Mouse (Mus musculus) cerebellum, adult 2 months (tissue): ENCODE measurements around the gene Isg20l2. TPM values are rescaled to one million over a fixed set of nuclear protein-coding genes. Genes with fewer than 3 reads are reported as not detected.
A peak's percentile ranks its signal among the peaks of the same experiment; 100 is the strongest.

Source experiments
- DNase-seq, 2 experiments: peaks; one replicate each; pipeline ENCODE4 v3.0.0; 2021
- H3K27ac ChIP-seq: fragments of 200-500 bp; 2 replicates; pipeline ENCODE4 v1.5.1; 2012; ENCODE audit warnings: low read length, control low read depth, inconsistent platforms; ENCODE audit not compliant: insufficient read depth
- H3K27me3 ChIP-seq: fragments of 200-500 bp; 2 replicates; pipeline ENCODE4 v1.6.1; 2012; ENCODE audit warnings: inconsistent platforms, mild to moderate bottlenecking, low read length, moderate library complexity; ENCODE audit not compliant: control insufficient read depth, insufficient read depth
- H3K4me1 ChIP-seq: fragments of 200-500 bp; 2 replicates; pipeline ENCODE4 v1.6.1; 2011; ENCODE audit warnings: low read length; ENCODE audit not compliant: control insufficient read depth, insufficient read depth
- H3K4me3 ChIP-seq: fragments of 200-500 bp; replicated peaks from 2 replicates; pipeline ENCODE3; 2011; ENCODE audit warnings: mild to moderate bottlenecking, low read depth, low read length, control low read depth; ENCODE audit not compliant: insufficient read depth
- CTCF ChIP-seq: fragments of 200-500 bp; IDR thresholded peaks from 2 replicates; pipeline ENCODE4 v1.5.1; 2011; ENCODE audit warnings: low read depth, mild to moderate bottlenecking, control low read depth, low read length, moderate library complexity, borderline replicate concordance; ENCODE audit not compliant: insufficient read depth
- POLR2A ChIP-seq: fragments of 200-500 bp; IDR thresholded peaks from 2 replicates; pipeline ENCODE4 v1.6.1; 2011; ENCODE audit warnings: low read length, control low read depth, borderline replicate concordance; ENCODE audit not compliant: insufficient read depth
- WGBS: fragments of 180-500 bp; shearing (Covaris S2); methylation state at CpG from one replicate; pipeline ENCODE4 v1.1.7; 2018; 5-methylcytosine and 5-hydroxymethylcytosine counted together
- polyA plus RNA-seq: library from polyadenylated mRNA; depleted of rRNA; stranded (reverse); fragments of >200 nt; gene quantifications from 2 replicates; pipeline ENCODE4 v1.2.3, GENCODE M21; 2012

Gene Isg20l2
- polyA plus RNA-seq, 1 experiment = 15.2 TPM

DNA sequence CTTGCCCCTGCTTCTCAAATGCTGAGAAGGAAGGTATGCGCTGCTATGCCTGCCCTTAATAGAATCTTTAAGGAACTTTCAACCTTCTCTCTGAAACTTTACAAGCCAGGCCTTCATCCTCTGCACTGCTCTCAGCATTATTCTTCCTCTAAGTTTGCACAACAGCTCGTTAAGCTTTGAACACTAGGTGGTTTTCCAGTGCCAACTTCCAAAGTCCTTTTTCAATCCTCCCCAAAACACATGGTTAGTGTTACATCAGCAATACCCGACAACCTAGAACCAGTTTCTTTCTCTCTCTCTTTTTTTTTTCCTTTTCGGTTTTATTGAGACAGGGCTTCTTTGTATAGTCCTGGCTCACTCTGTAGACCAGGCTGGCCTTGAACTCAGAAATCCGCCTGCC, 3.9 kb downstream of the Isg20l2 start:
- WGBS = 68% methylated on average over 5 of the region's 5 CpGs
- Histone ChIP-seq H3K27ac (no peak overlapping the region), H3K4me1 (peaks cover 10% of the 10 kb centered on the region), H3K4me3 (no peak overlapping the region), H3K27me3 (no peaks in the 10 kb centered on the region)
- no peak for DNase-seq
- TF ChIP-seq CTCF (no peak), POLR2A (no peak)

DNA sequence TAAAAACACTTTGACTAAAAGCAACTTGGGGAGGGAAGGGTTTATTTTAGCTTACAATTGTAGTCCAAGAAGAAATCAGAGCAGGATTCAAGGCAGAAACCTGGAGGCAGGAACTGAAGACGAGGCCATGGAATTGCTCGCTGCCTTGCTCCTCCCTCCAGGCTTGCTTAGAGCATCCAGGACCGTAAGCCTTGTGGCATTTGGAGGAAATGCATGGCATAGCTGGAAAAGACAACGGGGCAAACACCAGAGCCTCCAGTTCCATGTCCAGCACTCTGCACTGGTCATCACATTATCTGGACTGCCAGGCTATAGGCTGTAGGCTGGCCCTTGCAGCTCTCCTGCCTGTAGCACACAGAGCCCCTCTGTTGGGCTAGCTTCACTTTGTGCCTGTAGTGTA, 4.4 kb downstream of the Isg20l2 start:
- H3K27me3 ChIP-seq = no peaks in the 10 kb centered on the region
- TF ChIP-seq CTCF (no peak), POLR2A (no peak)
- no peak overlapping the region for H3K27ac ChIP-seq
- WGBS = 46% methylated on average over 4 of the region's 4 CpGs
- no peak overlapping the region for H3K4me3 ChIP-seq
- no peak for DNase-seq
- H3K4me1 ChIP-seq = peaks cover 9% of the 10 kb centered on the region

GRCm38 (mm10) chr3:87935201-87935600, 5.1 kb downstream of the Isg20l2 start:
- H3K4me1 ChIP-seq = peaks cover 9% of the 10 kb centered on the region
- DNase-seq = no peak
- TF ChIP-seq POLR2A = no peak
- TF ChIP-seq CTCF = no peak
- H3K27me3 ChIP-seq = no peaks in the 10 kb centered on the region
- no peak overlapping the region for H3K27ac ChIP-seq
- H3K4me3 ChIP-seq = no peak overlapping the region
- 81% methylated on average over 4 of the region's 4 CpGs for WGBS

GRCm38 (mm10) chr3:87935776-87936175, 5.7 kb downstream of the Isg20l2 start:
- Histone ChIP-seq H3K27me3 (no peaks in the 10 kb centered on the region), H3K4me3 (no peak overlapping the region), H3K4me1 (peaks cover 9% of the 10 kb centered on the region), H3K27ac (no peak overlapping the region)
- peak; percentile 72 to 80 for DNase-seq
- TF ChIP-seq POLR2A = no peak
- peak; percentile 94 for TF ChIP-seq CTCF
- 94% methylated on average over 2 of the region's 2 CpGs for WGBS

DNA sequence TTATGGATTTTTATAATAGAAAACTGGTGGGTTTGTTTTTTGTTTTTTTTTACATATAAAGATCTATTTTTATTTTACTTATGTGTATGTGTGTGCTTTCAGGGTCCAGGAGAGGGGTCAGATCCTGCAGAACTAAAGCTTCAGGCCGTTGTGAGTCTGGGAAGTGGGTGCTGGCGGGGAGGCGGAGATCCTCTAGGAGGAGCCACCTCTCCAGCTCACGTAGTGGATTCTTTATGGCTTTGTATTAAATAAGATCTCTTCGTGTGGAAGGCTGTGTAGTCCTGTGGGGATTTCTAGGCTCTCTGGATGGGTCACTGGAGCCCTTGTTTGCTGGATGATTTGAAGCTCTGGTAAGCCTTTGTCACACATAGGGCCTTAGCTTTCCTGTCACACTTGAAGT, 10.5 kb downstream of the Isg20l2 start:
- no peak overlapping the region for H3K4me3 ChIP-seq
- H3K27me3 ChIP-seq = no peaks in the 10 kb centered on the region
- peaks cover 3% of the 10 kb centered on the region; the same call in 1 of the 2 replicates for H3K4me1 ChIP-seq
- WGBS = 60% methylated on average over 5 of the region's 5 CpGs
- DNase-seq = no peak
- no peak overlapping the region for H3K27ac ChIP-seq
- TF ChIP-seq POLR2A (no peak), CTCF (no peak)

DNA sequence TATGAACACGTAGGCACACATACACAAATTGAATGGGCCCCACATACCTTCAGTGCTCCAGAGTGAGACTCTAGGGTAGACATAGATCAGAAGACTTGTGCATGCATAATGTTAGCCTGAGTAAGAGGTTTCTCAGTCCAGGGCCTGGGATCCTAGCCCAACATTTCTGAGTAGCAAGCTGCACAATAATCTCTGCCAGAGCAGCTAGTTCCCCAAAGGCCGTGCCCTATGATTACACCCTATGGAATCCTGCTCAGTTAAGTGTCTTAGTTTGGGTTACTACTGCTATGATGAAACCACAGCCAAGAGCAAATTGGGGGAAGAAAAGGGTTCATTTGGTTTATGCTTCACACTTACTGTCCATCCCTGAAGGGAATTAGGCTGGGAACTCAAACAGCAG, 12.4 kb downstream of the Isg20l2 start:
- H3K27ac ChIP-seq = no peak overlapping the region
- TF ChIP-seq CTCF = no peak
- no peak for TF ChIP-seq POLR2A
- WGBS = 81% methylated on average over 2 of the region's 2 CpGs
- no peaks in the 10 kb centered on the region; the same call in 1 of the 2 replicates for H3K4me1 ChIP-seq
- no peak overlapping the region for H3K4me3 ChIP-seq
- H3K27me3 ChIP-seq = no peaks in the 10 kb centered on the region; the same call in 1 of the 2 replicates
- no peak for DNase-seq

GRCm38 (mm10) chr3:87943586-87943985, 13.5 kb downstream of the Isg20l2 start:
- Histone ChIP-seq H3K27me3 (peaks cover 2% of the 10 kb centered on the region; the same call in 1 of the 2 replicates), H3K27ac (no peak overlapping the region), H3K4me3 (no peak overlapping the region), H3K4me1 (no peaks in the 10 kb centered on the region; the same call in 1 of the 2 replicates)
- no peak for TF ChIP-seq CTCF
- TF ChIP-seq POLR2A = no peak
- no peak for DNase-seq
- WGBS = 42% methylated on average over 7 of the region's 7 CpGs

DNA sequence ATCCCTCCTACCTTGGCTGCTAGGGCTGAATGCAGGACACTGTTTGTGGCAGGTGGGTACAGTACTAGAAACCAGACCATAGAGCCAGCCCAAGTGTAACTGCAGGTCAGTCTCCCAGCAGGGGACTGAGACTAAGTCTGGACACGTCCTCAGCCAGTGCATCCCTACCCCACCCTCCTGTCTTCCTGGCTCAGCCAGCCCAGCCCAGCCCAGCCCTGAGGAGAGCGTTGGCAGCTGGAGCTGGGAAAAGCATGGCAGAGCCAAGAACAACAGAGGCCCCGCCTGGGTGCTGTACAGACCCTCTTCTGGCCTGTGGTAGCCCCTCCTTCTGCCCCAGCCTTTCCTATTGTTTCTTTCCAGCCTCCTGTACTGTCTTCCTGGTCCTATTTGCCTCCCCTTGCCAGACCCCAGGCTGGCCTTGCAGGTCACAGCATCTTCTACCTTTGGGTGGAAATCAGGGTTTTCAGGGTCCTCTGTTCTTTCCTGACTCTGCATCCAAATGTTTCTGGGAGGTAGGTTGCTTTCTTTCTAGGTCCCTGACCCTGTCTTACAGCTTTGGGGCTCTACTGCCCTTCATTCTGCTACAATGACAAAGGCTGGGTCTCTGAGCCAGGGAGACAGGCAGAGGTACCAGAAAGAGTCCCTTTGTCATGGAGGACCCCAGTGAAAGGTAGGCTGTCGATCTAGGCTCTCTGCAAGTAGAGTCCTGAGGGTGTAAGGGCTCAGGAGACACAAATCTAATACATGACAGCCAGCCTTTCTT, 14.9 kb downstream of the Isg20l2 start:
- H3K27ac ChIP-seq = no peak overlapping the region
- no peak for TF ChIP-seq POLR2A
- TF ChIP-seq CTCF = no peak
- no peak for DNase-seq
- H3K27me3 ChIP-seq = peaks cover 7% of the 10 kb centered on the region; the same call in 1 of the 2 replicates
- 6% methylated on average over 4 of the region's 4 CpGs for WGBS
- no peak overlapping the region for H3K4me3 ChIP-seq
- no peaks in the 10 kb centered on the region; the same call in 1 of the 2 replicates for H3K4me1 ChIP-seq
